Mouse (Mus musculus): ENCODE measurements around the gene Ubash3b.

DNA sequence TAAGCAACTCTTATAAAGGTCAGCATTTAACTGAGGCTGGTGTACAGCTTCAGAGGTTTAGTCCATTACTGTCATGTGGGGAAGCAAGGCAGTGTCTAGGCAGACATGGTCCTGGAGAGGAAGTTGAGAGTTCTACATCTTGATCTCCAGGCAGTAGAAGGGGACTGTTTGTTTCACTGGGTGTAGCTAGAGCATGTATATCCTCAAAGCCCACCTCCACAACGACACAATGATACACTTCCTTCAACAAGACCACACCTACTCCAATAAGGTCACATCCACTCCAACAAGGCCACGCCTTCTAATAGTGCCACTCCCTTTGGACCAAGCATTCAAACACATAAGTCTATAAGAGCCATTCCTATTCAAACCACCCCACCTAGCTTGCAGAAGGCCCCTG lies 7.2 kb upstream of the Ubash3b start:
- no peak for TF ChIP-seq GATA1 (IDR thresholded peaks at IDR 0.05; ENCODE audit: borderline replicate concordance, low read length)
- no peak for TF ChIP-seq FLI1 (IDR thresholded peaks at IDR 0.05; ENCODE audit: low read length)

Data from megakaryocyte, embryonic 14.5 days (primary cell).